Mouse (Mus musculus) cortical plate, adult 2 months (tissue): ENCODE results near the gene Clip2.

Experiments used
- CTCF ChIP-seq: fragments of 200-500 bp; IDR thresholded peaks from 2 replicates; pipeline ENCODE4 v1.5.1; 2011; ENCODE audit warnings: mild to moderate bottlenecking, control low read depth, low read length; ENCODE audit not compliant: insufficient read depth; ENCODE audit errors: extremely low read depth
- POLR2A ChIP-seq: fragments of 200-500 bp; IDR thresholded peaks from 2 replicates; pipeline ENCODE4 v1.6.1; 2011; ENCODE audit warnings: mild to moderate bottlenecking, low read length, control low read depth; ENCODE audit not compliant: insufficient read depth; ENCODE audit errors: extremely low read depth

- TF ChIP-seq CTCF (no peak), POLR2A (no peak)
These were observed 40.1 kb downstream of the Clip2 start for GRCm38 (mm10) chr5:134512086-134512485.
